Mouse (Mus musculus) myocyte (in vitro differentiated cells): ENCODE measurements around the gene Gnb4. TPM values are rescaled to one million over a fixed set of nuclear protein-coding genes. Genes with fewer than 3 reads are reported as not detected.

ENCODE experiments used
- H3K27me3 ChIP-seq: one replicate; pipeline ENCODE4 v1.6.1; 2011; ENCODE audit not compliant: control insufficient read depth, insufficient read depth, insufficient read length
- H3K36me3 ChIP-seq: one replicate; pipeline ENCODE4 v1.6.1; 2011; ENCODE audit not compliant: control insufficient read depth, insufficient read depth
- H3K4me2 ChIP-seq: one replicate; pipeline ENCODE4 v1.6.1; 2011; ENCODE audit warnings: low read depth, control low read depth
- H3K4me3 ChIP-seq: one replicate; pipeline ENCODE4 v1.5.1; 2011; ENCODE audit warnings: mild to moderate bottlenecking, control low read depth, moderate library complexity
- H3K79me2 ChIP-seq: one replicate; pipeline ENCODE4 v1.6.1; 2011; ENCODE audit not compliant: control insufficient read depth, insufficient read depth
- H3ac ChIP-seq: one replicate; pipeline ENCODE4 v1.6.1; 2011; ENCODE audit not compliant: control insufficient read depth, insufficient read length
- CEBPB ChIP-seq: IDR thresholded peaks from 2 replicates; pipeline ENCODE4 v1.6.1; 2011; ENCODE audit warnings: mild to moderate bottlenecking, moderate library complexity; ENCODE audit not compliant: poor library complexity, insufficient read depth, severe bottlenecking
- E2F4 ChIP-seq: IDR thresholded peaks from one replicate; pipeline ENCODE4 v1.6.1; 2011; ENCODE audit warnings: mild to moderate bottlenecking, control low read depth, moderate library complexity; ENCODE audit not compliant: insufficient read depth
- MAX ChIP-seq: IDR thresholded peaks from one replicate; pipeline ENCODE4 v1.6.1; 2011; ENCODE audit warnings: low read depth, mild to moderate bottlenecking, control low read depth
- MYOD1 ChIP-seq, 3 experiments: IDR thresholded peaks; one replicate each; pipeline ENCODE4 v1.6.1; 2011; ENCODE audit warnings: control low read depth in 2 of 3, low read depth in 2 of 3, mild to moderate bottlenecking in 2 of 3, moderate library complexity in 1 of 3; ENCODE audit not compliant: insufficient read length in 2 of 3, control insufficient read depth in 1 of 3
- MYOG ChIP-seq, 3 experiments: IDR thresholded peaks; one replicate each; pipeline ENCODE4 v1.6.1; 2011; ENCODE audit warnings: control low read depth in 2 of 3, low read depth in 2 of 3, mild to moderate bottlenecking in 2 of 3; ENCODE audit not compliant: insufficient read length in 2 of 3, control insufficient read depth in 1 of 3, insufficient read depth in 1 of 3
- POLR2A ChIP-seq: IDR thresholded peaks from one replicate; pipeline ENCODE4 v1.6.1; 2011; ENCODE audit warnings: low read depth, mild to moderate bottlenecking, control low read depth, moderate library complexity; ENCODE audit not compliant: insufficient read length
- POLR2AphosphoS2 ChIP-seq: IDR thresholded peaks from one replicate; pipeline ENCODE4 v1.6.1; 2011; ENCODE audit warnings: low read depth, control low read depth; ENCODE audit not compliant: insufficient read length
- REST ChIP-seq: IDR thresholded peaks from one replicate; pipeline ENCODE4 v1.6.1; 2011; ENCODE audit warnings: mild to moderate bottlenecking, control low read depth, moderate library complexity; ENCODE audit not compliant: insufficient read depth, insufficient read length
- SRF ChIP-seq: IDR thresholded peaks from one replicate; pipeline ENCODE4 v1.6.1; 2011; ENCODE audit warnings: low read depth; ENCODE audit not compliant: control insufficient read depth, insufficient read length
- TCF12 ChIP-seq: IDR thresholded peaks from one replicate; pipeline ENCODE4 v1.6.1; 2011; ENCODE audit warnings: mild to moderate bottlenecking, control low read depth; ENCODE audit not compliant: poor library complexity, insufficient read depth, severe bottlenecking
- TCF3 ChIP-seq: IDR thresholded peaks from one replicate; pipeline ENCODE4 v1.6.1; 2011; ENCODE audit warnings: low read depth, control low read depth; ENCODE audit not compliant: insufficient read length
- USF1 ChIP-seq: IDR thresholded peaks from one replicate; pipeline ENCODE4 v1.6.1; 2011; ENCODE audit warnings: low read depth, mild to moderate bottlenecking, control low read depth, moderate library complexity
- polyA plus RNA-seq: library from polyadenylated mRNA; unstranded; fragments of >200 nt; fragmentation: generic; extraction: Trizol; gene quantifications from one replicate; pipeline ENCODE4 v1.2.1, GENCODE M21; 2012; ENCODE audit warnings: missing spikeins

Gnb4 gene
- polyA plus RNA-seq, 1 experiment = 13.6 TPM

DNA sequence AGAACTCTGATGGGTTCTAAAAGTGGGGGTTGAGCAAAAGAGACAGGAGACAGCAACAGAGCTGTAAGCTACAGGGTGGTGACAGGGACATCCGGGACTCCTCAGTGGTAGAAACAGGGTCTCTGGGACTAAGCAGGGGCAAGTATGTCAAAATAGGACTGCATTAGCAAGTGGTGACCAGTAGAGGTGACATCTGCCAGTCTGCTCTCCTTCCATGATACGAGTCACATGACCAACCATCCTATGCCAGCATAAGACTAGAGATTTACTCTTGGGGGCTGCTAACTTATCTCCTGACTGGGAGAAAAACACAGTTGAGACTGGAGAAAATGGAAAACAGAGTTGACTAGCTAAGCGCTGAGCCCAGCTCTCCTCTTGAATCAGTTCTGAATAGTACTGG is 30.1 kb downstream of the Gnb4 start:
- H3ac ChIP-seq = no peak overlapping the region
- peaks cover 14% of the 10 kb centered on the region for H3K36me3 ChIP-seq
- H3K4me2 ChIP-seq = no peak overlapping the region
- H3K79me2 ChIP-seq = no peaks in the 10 kb centered on the region
- H3K4me3 ChIP-seq = no peak overlapping the region
- H3K27me3 ChIP-seq = no peaks in the 10 kb centered on the region
- no peak for TF ChIP-seq POLR2AphosphoS2
- TF ChIP-seq E2F4 = no peak
- no peak for TF ChIP-seq SRF
- peak; percentile 2 for TF ChIP-seq USF1

DNA sequence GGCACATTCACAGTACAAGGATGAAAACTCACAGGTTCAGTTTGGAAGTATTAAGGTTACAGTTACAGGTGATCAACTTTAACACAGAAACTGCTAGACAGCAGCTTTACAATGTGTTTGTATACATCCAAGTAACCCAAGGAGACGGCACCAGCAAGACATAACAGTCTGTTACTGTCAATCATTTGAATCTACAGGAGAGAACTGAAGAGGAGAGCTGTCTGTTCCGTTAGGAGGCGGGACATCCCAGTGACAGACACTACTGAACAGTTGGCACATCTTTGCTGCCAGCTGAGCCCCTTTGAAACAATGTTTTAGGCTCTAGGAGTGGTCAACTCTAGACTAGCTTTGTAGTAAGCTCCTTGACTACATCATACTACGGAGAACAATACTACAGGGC is 32.9 kb downstream of the Gnb4 start:
- H3K4me3 ChIP-seq = no peak overlapping the region
- H3K36me3 ChIP-seq = peaks cover 20% of the 10 kb centered on the region
- no peak overlapping the region for H3ac ChIP-seq
- H3K4me2 ChIP-seq = no peak overlapping the region
- TF ChIP-seq REST (no peak), MYOG (IDR thresholded peaks at IDR 0.05; ENCODE audit: control insufficient read depth in 1 of 3, insufficient read depth in 1 of 3, insufficient read length in 2 of 3, low read depth in 2 of 3) (no peak), MAX (no peak), CEBPB (no peak), E2F4 (no peak), TCF12 (no peak), USF1 (no peak), POLR2AphosphoS2 (no peak), MYOD1 (IDR thresholded peaks at IDR 0.05; ENCODE audit: control insufficient read depth in 1 of 3, insufficient read length in 2 of 3, low read depth in 2 of 3) (no peak), POLR2A (no peak), SRF (no peak), TCF3 (no peak)
- H3K27me3 ChIP-seq = no peaks in the 10 kb centered on the region
- no peaks in the 10 kb centered on the region for H3K79me2 ChIP-seq

DNA sequence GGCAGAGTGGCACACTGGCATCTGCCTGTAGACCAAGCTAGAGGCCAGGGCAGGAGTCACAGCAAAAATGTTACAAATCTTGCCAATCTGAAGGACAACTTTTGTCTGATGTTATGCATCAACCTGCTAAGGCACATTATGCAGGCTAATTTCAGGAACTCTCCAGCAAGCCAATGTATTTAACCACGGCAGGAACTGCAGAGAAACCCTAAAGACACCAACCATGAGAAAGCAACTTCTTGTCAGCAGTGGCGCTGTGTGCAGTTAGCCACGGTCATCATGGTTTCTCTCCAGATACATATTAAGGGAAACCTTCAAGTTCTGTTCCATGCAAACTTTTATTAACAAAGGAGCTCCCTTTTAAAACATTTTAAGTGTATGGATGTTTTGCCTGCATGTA is 34.5 kb downstream of the Gnb4 start:
- H3ac ChIP-seq = no peak overlapping the region
- H3K27me3 ChIP-seq = no peaks in the 10 kb centered on the region
- TF ChIP-seq TCF12 (no peak), E2F4 (no peak), REST (no peak), USF1 (no peak), MYOG (IDR thresholded peaks at IDR 0.05; ENCODE audit: control insufficient read depth in 1 of 3, insufficient read depth in 1 of 3, insufficient read length in 2 of 3, low read depth in 2 of 3) (no peak), MAX (no peak), POLR2A (no peak), TCF3 (no peak), MYOD1 (IDR thresholded peaks at IDR 0.05; ENCODE audit: control insufficient read depth in 1 of 3, insufficient read length in 2 of 3, low read depth in 2 of 3) (no peak), SRF (no peak), CEBPB (no peak), POLR2AphosphoS2 (no peak)
- no peak overlapping the region for H3K4me2 ChIP-seq
- H3K36me3 ChIP-seq = peaks cover 26% of the 10 kb centered on the region
- H3K4me3 ChIP-seq = no peak overlapping the region
- no peaks in the 10 kb centered on the region for H3K79me2 ChIP-seq

DNA sequence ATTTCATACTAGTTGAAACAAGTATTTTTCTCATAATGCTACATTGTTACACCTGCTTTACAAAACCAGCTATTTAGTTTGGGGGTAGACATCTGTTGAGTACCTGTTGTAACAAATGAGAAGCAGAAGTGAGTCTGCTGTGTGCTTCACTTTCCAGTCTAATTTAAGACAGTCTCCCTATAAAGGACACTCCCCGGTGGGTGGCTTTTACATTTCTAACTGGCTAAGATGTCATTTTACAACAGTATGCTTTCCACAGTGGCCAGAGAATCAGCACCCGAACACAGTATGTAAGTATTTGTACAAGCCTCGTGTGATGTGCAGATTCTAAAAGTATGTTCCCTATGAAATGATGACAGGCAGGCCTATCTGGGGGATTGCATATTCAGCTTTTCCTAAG is 35.6 kb downstream of the Gnb4 start:
- no peak overlapping the region for H3K4me2 ChIP-seq
- no peak for TF ChIP-seq MYOG (IDR thresholded peaks at IDR 0.05; ENCODE audit: control insufficient read depth in 1 of 3, insufficient read depth in 1 of 3, insufficient read length in 2 of 3, low read depth in 2 of 3)
- TF ChIP-seq POLR2AphosphoS2 = no peak
- no peak for TF ChIP-seq MYOD1 (IDR thresholded peaks at IDR 0.05; ENCODE audit: control insufficient read depth in 1 of 3, insufficient read length in 2 of 3, low read depth in 2 of 3)
- no peak for TF ChIP-seq TCF3
- no peak for TF ChIP-seq POLR2A
- no peak for TF ChIP-seq USF1
- TF ChIP-seq MAX = no peak
- TF ChIP-seq SRF = no peak
- no peak for TF ChIP-seq CEBPB
- no peak for TF ChIP-seq E2F4
- TF ChIP-seq TCF12 = no peak
- no peak for TF ChIP-seq REST
- no peak overlapping the region for H3K4me3 ChIP-seq
- no peaks in the 10 kb centered on the region for H3K79me2 ChIP-seq
- no peak overlapping the region for H3ac ChIP-seq
- no peaks in the 10 kb centered on the region for H3K27me3 ChIP-seq
- peaks cover 26% of the 10 kb centered on the region for H3K36me3 ChIP-seq

DNA sequence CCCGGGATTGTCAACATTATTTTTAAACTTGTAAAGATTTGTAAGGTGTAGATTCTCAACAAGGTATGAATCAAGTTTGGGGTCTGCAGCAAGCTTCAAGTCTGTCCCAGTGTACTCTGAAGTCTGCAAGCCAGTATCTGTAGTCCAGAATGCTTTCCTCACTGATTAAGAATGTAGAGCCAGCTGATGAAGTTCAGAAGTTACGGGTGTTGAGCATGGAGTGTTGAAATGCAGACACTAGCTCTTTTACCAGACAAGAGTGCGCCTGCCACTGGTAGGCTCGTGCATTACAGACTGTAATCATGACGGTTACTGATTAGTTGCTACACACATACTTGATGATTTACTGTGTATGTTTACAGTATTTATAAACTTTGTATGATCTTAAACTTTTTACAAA is 37.6 kb downstream of the Gnb4 start:
- Histone ChIP-seq H3K79me2 (no peaks in the 10 kb centered on the region), H3K27me3 (no peaks in the 10 kb centered on the region), H3K4me2 (no peak overlapping the region), H3K4me3 (no peak overlapping the region), H3K36me3 (peaks cover 22% of the 10 kb centered on the region), H3ac (no peak overlapping the region)
- TF ChIP-seq MAX (no peak), SRF (no peak)
